Mouse (Mus musculus) stomach, embryonic 15.5 days (tissue): ENCODE measurements around the gene Fus. TPM values are rescaled to one million over a fixed set of nuclear protein-coding genes. Genes with fewer than 3 reads are reported as not detected.

Experiments
- ATAC-seq: fragments of 200-750 bp; cut with Nextera tagmentation; 2 replicates; pipeline ENCODE4 v1.8.0; 2017; ENCODE audit warnings: low read depth, moderate number of reproducible peaks, moderate TSS enrichment; ENCODE audit not compliant: insufficient read depth, low FRiP score
- H3K27ac ChIP-seq: fragments of 300-500 bp; sonication (generic); 2 replicates; pipeline ENCODE4 v1.5.1; 2015; ENCODE audit warnings: mild to moderate bottlenecking, inconsistent platforms
- H3K27me3 ChIP-seq: fragments of 300-500 bp; sonication (generic); replicated peaks from 2 replicates; pipeline ENCODE4 v1.6.1; 2015; ENCODE audit warnings: inconsistent platforms
- H3K36me3 ChIP-seq: fragments of 300-500 bp; sonication (generic); 2 replicates; pipeline ENCODE4 v1.6.1; 2015; ENCODE audit warnings: inconsistent platforms
- H3K4me1 ChIP-seq: fragments of 300-500 bp; sonication (generic); 2 replicates; pipeline ENCODE4 v1.6.1; 2015; ENCODE audit warnings: inconsistent platforms
- H3K4me2 ChIP-seq: fragments of 300-500 bp; sonication (generic); 2 replicates; pipeline ENCODE4 v1.6.1; 2015; ENCODE audit warnings: mild to moderate bottlenecking, inconsistent platforms
- H3K4me3 ChIP-seq: fragments of 300-500 bp; sonication (generic); replicated peaks from 2 replicates; pipeline ENCODE4 v1.5.1; 2015; ENCODE audit warnings: inconsistent platforms
- H3K9ac ChIP-seq: fragments of 300-500 bp; sonication (generic); 2 replicates; pipeline ENCODE4 v1.6.1; 2015; ENCODE audit warnings: inconsistent platforms
- H3K9me3 ChIP-seq: fragments of 300-500 bp; sonication (generic); 2 replicates; pipeline ENCODE4 v1.6.1; 2016; ENCODE audit warnings: inconsistent platforms
- WGBS: fragments of 180-500 bp; shearing (Covaris S2); methylation state at CpG from one replicate; pipeline ENCODE4 v1.1.7; 2015; 5-methylcytosine and 5-hydroxymethylcytosine counted together
- polyA plus RNA-seq: library from polyadenylated mRNA; unstranded; fragments of >200 nt; fragmentation: Nextera tagmentation; extraction: Ambion mirVana; gene quantifications from 2 replicates; pipeline ENCODE4 v1.2.1, GENCODE M21; 2015

The Fus gene
- polyA plus RNA-seq, 1 experiment from 2014 or later = 367 TPM

DNA sequence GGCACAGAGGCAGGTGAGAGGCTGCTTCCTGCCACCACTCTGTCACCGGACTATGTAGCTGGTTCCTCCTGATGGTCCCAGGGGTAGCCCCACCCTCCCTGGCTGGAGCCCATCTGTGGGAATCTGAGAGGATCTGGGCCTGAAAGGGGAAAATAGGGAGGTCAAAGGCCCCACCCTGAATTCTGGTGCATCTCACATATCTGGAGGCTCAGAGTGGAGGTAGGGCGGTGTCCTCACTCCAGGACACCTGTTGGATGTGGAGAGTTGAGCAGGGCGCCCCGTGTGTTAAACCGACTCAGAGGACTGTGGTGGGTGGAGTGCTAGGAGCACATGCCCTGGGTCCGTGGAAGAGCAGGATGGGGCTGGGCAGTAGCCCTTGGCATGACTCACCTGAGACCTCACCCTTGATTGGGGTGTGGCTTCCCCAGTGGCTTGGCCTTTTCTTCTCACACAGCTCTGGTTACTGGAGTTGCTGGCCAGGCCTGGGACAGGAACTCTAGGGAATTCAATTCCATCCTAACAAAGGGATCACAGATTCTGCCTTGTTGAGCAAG is 20.7 kb upstream of the Fus start, which contains the start of gene Prss36:
Prss36 (minus strand) TSS at position 256 of the 554 bp plus-strand sequence.
- Histone ChIP-seq H3K27ac (no peak within 1 kb of the TSS; the same call in 1 of the 2 replicates), H3K4me1 (peaks cover 7% of the 10 kb centered on the region), H3K36me3 (no peaks in the 10 kb centered on the region), H3K9ac (no peak within 1 kb of the TSS), H3K27me3 (peaks cover 29% of the 10 kb centered on the region), H3K4me2 (no peak within 1 kb of the TSS), H3K4me3 (no peak within 1 kb of the TSS), H3K9me3 (no peaks in the 10 kb centered on the region)
- WGBS = 63% methylated on average over 6 of the region's 6 CpGs
- ATAC-seq = peak; percentile 87

- Histone ChIP-seq H3K4me3 (no peak overlapping the region), H3K36me3 (no peaks in the 10 kb centered on the region), H3K9ac (no peak overlapping the region), H3K27ac (no peak overlapping the region), H3K4me2 (no peak overlapping the region), H3K4me1 (no peaks in the 10 kb centered on the region), H3K27me3 (no peaks in the 10 kb centered on the region), H3K9me3 (no peaks in the 10 kb centered on the region)
- no peak for ATAC-seq
- 33% methylated on average over 13 of the region's 13 CpGs for whole genome bisulfite sequencing
These were observed 14.2 kb upstream of the Fus start for GRCm38 (mm10) chr7:127952864-127953581.

DNA sequence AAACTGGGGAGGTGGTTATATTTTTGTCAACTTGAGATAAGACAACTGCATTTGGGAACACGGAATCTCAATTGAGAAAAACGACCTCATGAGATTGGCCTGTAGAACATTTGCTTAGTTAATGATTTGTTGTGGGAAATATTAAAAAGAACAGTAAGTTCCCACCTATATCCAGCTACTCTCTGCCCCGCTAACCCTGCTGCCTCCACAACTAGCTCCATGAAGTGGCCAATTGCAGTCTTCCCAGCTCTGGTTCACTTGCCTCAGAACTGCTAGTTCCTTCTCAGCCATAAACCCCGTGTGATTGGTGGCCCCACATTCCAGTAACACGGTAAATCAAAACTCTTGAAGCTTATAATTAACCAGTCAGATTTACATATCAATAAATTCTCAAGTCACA is 7.9 kb upstream of the Fus start:
- Histone ChIP-seq H3K36me3 (no peaks in the 10 kb centered on the region), H3K27ac (no peak overlapping the region), H3K9ac (no peak overlapping the region), H3K9me3 (no peaks in the 10 kb centered on the region), H3K27me3 (no peaks in the 10 kb centered on the region), H3K4me1 (no peaks in the 10 kb centered on the region), H3K4me3 (no peak overlapping the region), H3K4me2 (no peak overlapping the region)
- no peak for ATAC-seq
- WGBS = 59% methylated on average over 5 of the region's 5 CpGs

DNA sequence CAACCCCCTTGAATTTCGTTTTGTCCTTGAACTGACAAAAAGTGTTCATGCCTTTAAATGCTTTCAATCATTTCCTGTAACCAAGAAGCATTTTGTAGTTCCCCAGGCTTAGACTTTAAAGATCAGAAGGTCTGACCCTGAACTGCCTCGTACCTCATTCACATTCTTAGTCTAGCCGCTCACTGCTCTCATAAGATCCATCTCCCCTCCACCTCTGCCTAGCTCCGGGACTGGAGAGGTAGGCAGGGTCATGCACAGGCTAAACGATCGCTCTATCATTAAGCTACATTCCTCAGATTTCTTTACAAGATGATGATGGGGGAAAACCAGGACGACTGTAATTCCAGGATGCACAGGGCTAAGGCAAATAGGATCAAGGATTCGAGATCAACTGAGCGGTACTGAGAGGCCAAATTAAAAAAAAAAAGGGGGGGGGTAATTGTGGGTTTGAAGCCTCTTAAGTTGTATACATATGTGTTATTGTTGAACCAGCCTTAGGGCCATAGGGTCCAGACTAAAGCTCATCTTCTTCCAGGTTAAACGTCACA is 812 bp upstream of the Fus start:
- H3K4me3 ChIP-seq = peak overlapping the region; percentile 67
- H3K36me3 ChIP-seq = peaks cover 11% of the 10 kb centered on the region
- whole genome bisulfite sequencing = 10% methylated on average over 10 of the region's 10 CpGs
- H3K9me3 ChIP-seq = no peaks in the 10 kb centered on the region
- H3K27ac ChIP-seq = peak overlapping the region; percentile 90
- H3K9ac ChIP-seq = peak overlapping the region; percentile 91; the same call in 1 of the 2 replicates
- H3K4me2 ChIP-seq = peak overlapping the region; percentile 64
- no peak for ATAC-seq
- H3K4me1 ChIP-seq = peaks cover 6% of the 10 kb centered on the region
- H3K27me3 ChIP-seq = no peaks in the 10 kb centered on the region

DNA sequence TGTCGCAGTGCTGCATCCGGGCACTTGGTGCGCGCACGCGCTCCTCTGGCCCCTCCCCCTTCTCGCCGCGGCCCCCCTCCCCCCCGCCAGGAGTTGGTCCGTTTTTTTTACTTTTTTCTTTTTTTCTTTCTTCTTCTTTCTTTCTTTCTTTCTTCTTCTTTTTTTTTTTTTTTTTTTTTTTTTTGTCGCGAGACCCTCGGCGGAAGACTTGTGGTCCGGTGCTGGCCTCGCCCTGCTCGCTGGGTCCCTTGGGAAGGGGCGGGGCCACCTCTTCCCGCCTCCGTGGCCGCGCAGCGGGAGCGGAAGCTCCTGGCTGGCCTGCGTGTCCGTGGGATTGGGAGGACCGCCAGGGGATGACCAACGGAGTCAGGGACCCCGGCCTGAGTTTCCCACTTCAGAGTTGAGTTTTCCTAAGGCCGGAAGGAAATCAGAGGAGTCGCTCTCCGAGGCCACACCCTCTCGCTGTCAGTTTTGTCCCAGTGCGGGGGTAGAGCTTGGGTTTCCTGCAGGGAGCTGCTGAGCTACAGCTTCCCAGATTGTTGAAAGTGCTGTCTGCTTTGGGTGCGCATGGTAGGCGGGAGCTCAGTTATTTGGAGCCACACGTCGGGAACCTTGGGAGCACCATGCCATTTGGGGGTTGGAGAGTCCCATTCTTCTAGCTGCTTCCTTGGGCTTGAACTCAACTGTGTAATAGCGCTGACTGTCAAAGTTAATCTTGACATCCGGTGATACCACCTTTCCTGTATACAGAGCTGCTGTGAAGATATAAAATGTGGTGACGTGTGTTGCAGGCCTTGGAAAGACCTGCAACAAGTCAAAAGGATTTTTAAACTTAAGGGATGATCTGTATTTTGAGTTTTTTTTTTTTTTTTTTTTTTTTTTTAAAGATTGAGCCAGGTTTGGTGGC is 918 bp downstream of the Fus start:
- H3K4me2 ChIP-seq = peak overlapping the region; percentile 79
- peak overlapping the region; percentile 91; the same call in 1 of the 2 replicates for H3K9ac ChIP-seq
- peak overlapping the region; percentile 90 for H3K27ac ChIP-seq
- ATAC-seq = 0 out of 2 replicates have a peak, but pooled peaks have one; percentile 38
- H3K9me3 ChIP-seq = no peaks in the 10 kb centered on the region
- WGBS = under 1% methylated on average over 40 of the region's 42 CpGs
- H3K27me3 ChIP-seq = no peaks in the 10 kb centered on the region
- peak overlapping the region; percentile 67 for H3K4me3 ChIP-seq
- H3K36me3 ChIP-seq = peaks cover 26% of the 10 kb centered on the region
- peaks cover 6% of the 10 kb centered on the region for H3K4me1 ChIP-seq

DNA sequence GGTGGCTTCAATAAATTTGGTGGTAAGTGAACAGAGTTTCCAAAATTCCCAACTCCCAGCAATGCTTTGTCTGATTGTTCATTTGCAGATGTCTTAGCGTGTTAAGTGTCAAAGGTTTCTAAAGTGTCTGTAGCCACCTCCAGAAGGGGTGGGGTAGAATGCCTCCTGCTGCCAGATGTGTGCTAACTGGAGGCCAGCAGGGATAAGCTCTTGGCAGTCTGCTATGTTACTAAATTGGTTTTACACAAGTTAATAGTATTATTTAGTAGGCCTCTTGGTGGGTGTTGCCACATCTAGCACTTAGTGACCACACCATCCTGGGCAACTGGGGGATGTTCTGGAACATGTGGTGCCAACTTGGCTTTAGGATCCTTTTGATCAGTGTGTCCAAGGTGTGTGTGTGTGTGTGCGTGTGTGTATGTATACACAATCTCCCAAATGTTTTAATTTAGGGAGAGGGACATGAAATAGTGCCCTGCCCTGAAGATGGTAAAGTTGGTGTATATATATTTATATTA is 7.2 kb downstream of the Fus start:
- WGBS = 86% methylated on average over 2 of the region's 2 CpGs
- H3K9ac ChIP-seq = no peak overlapping the region
- no peak overlapping the region for H3K4me3 ChIP-seq
- H3K27me3 ChIP-seq = no peaks in the 10 kb centered on the region
- peaks cover 67% of the 10 kb centered on the region for H3K36me3 ChIP-seq
- H3K4me1 ChIP-seq = no peaks in the 10 kb centered on the region
- no peaks in the 10 kb centered on the region for H3K9me3 ChIP-seq
- ATAC-seq = no peak
- no peak overlapping the region for H3K4me2 ChIP-seq
- H3K27ac ChIP-seq = no peak overlapping the region

DNA sequence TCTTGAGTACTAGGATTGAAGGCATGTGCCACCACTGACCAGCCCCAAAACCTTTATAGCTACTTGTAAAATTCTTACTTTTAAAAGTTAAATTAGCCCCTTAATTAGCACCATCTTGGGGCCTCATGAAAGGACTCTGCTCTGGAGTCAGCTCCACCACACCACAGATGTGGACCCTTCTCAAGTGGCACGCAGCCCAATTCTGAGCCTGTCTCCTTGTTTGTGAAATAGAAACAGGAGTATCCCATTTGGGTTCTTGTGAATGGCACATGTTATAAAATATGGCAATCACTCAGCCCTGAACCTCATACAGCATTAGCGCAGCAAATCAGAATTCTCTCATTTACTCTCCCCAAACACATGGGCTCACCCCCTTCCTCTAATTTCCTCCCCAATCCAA is 11.6 kb downstream of the Fus start:
- Histone ChIP-seq H3K27me3 (no peaks in the 10 kb centered on the region), H3K36me3 (peaks cover 67% of the 10 kb centered on the region), H3K9me3 (no peaks in the 10 kb centered on the region), H3K4me1 (no peaks in the 10 kb centered on the region), H3K27ac (no peak overlapping the region), H3K4me2 (no peak overlapping the region), H3K9ac (no peak overlapping the region), H3K4me3 (no peak overlapping the region)
- WGBS = 94% methylated on average over 2 of the region's 2 CpGs
- ATAC-seq = no peak

DNA sequence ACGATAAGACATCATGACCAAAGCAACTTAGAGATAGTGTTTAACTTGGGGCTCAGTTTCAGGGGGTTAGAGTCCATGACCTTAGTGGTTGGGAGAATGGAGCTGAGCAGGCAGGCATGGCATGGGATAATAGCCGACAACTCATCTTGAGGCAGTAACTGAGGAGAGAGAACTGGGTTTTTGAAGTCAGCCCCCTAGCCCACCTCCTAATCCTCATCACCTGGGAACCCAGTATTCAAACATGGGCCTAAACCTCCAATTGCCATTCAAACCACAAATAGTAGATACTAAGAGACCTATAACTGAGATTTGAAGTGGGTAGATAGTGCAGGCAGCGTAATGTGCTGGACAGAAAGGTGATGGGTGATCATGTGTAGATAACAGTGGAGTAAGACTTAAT is 13.3 kb downstream of the Fus start:
- 84% methylated on average over 3 of the region's 3 CpGs for WGBS
- H3K4me2 ChIP-seq = no peak overlapping the region
- H3K9me3 ChIP-seq = no peaks in the 10 kb centered on the region
- H3K27me3 ChIP-seq = no peaks in the 10 kb centered on the region
- no peak overlapping the region for H3K27ac ChIP-seq
- no peak overlapping the region for H3K4me3 ChIP-seq
- no peaks in the 10 kb centered on the region for H3K4me1 ChIP-seq
- peaks cover 66% of the 10 kb centered on the region for H3K36me3 ChIP-seq
- no peak for ATAC-seq
- no peak overlapping the region for H3K9ac ChIP-seq

DNA sequence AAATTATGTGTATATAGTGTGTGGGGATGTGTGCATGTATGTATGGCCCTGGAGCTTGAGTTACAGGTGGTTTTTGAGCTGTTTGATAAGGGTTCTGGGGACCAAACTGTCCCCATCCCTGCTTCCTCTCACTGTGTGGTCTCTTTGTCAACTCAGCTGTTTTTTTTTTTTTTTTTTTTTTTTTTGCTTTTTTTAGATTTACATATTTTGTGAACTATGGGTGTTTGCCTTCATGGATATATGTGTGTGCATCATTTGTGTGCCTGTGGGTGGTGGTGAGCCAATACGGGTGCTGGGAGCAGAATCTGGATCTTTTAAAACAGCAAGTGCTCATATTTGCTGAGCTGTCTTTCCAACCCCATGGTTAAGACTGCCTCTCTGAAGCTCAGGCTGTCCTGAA is 21.6 kb downstream of the Fus start:
- H3K4me2 ChIP-seq = no peak overlapping the region
- peaks cover 24% of the 10 kb centered on the region; the same call in 1 of the 2 replicates for H3K36me3 ChIP-seq
- WGBS = 72% methylated on average over 1 of the region's 1 CpGs
- no peak overlapping the region for H3K27ac ChIP-seq
- H3K4me3 ChIP-seq = no peak overlapping the region
- no peaks in the 10 kb centered on the region for H3K9me3 ChIP-seq
- H3K4me1 ChIP-seq = no peaks in the 10 kb centered on the region; the same call in 1 of the 2 replicates
- no peak for ATAC-seq
- no peaks in the 10 kb centered on the region for H3K27me3 ChIP-seq
- no peak overlapping the region for H3K9ac ChIP-seq

GRCm38 (mm10) chr7:127991643-127992487 is 24.6 kb downstream of the Fus start:
- Histone ChIP-seq H3K4me2 (peak overlapping the region; percentile 63; the same call in 1 of the 2 replicates), H3K9me3 (no peaks in the 10 kb centered on the region), H3K27ac (peak overlapping the region; percentile 84; the same call in 1 of the 2 replicates), H3K36me3 (peaks cover 5% of the 10 kb centered on the region; the same call in 1 of the 2 replicates), H3K4me3 (peak overlapping the region; percentile 44; the same call in 1 of the 2 replicates), H3K9ac (no peak overlapping the region), H3K27me3 (no peaks in the 10 kb centered on the region), H3K4me1 (no peaks in the 10 kb centered on the region; the same call in 1 of the 2 replicates)
- WGBS = 45% methylated on average over 6 of the region's 6 CpGs
- peak; percentile 19; the same call in 1 of the 2 replicates for ATAC-seq
